Mouse (Mus musculus): ENCODE data around the gene Tesmin. TPM values are rescaled to one million over a fixed set of nuclear protein-coding genes. Genes with fewer than 3 reads are reported as not detected.

Tesmin gene
- polyA plus RNA-seq, 2 experiments = 0.25 to 0.30 TPM

DNA sequence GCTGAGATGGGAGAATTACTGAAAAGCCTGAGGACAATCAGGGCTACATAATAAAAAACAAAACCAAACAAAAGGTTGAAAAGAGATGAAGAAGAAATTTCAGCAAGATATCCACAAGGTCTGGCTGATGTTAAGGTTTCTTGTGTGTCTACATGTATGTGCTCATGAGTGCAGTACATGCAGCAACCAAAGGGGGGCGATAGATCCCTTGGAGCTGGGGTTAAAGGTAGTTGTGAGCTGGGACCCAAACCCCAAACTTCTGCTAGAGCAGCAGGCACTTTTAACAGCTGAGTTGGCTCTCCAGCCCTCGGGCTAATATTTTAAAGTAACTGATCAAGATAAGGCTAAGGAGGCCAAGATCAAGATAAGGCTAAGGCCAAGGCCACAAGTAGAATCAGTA lies 14.6 kb upstream of the Tesmin start:
- Histone ChIP-seq H3K27me3 (ENCODE audit: control insufficient read depth, insufficient read depth, low read length) (no peaks in the 10 kb centered on the region), H3K27ac (no peak overlapping the region), H3K4me2 (ENCODE audit: low read depth) (no peak overlapping the region), H3K9ac (replicated peaks) (no peak overlapping the region), H3K4me1 (replicated peaks; ENCODE audit: control insufficient read depth in 2 of 2, insufficient read depth in 2 of 2, low read length in 1 of 2) (0 out of 4 replicates have a peak, but pooled peaks cover 0 to 3% of the 10 kb centered on the region in 2 experiments), H3K36me3 (replicated peaks; ENCODE audit: control insufficient read depth, insufficient read depth, low read depth) (no peaks in the 10 kb centered on the region), H3K9me3 (ENCODE audit: control insufficient read depth, low read length) (no peaks in the 10 kb centered on the region), H3K4me3 (ENCODE audit: insufficient read depth in 1 of 2, low read depth in 2 of 2, low read length in 2 of 2) (no peak overlapping the region)
- no peak for ATAC-seq (ENCODE audit: insufficient read depth)
- no peak for DNase-seq (ENCODE audit: low read depth in 3 of 3, low spot score in 3 of 3)
- TF ChIP-seq EP300 (IDR thresholded peaks at IDR 0.05; ENCODE audit: low read depth) = no peak
- TF ChIP-seq CTCF (IDR thresholded peaks at IDR 0.05; ENCODE audit: low read depth) = peak; percentile 43; the same call in 1 of the 2 replicates
- 45% methylated on average over 2 of the region's 2 CpGs for WGBS (ENCODE audit: insufficient replicate concordance)

DNA sequence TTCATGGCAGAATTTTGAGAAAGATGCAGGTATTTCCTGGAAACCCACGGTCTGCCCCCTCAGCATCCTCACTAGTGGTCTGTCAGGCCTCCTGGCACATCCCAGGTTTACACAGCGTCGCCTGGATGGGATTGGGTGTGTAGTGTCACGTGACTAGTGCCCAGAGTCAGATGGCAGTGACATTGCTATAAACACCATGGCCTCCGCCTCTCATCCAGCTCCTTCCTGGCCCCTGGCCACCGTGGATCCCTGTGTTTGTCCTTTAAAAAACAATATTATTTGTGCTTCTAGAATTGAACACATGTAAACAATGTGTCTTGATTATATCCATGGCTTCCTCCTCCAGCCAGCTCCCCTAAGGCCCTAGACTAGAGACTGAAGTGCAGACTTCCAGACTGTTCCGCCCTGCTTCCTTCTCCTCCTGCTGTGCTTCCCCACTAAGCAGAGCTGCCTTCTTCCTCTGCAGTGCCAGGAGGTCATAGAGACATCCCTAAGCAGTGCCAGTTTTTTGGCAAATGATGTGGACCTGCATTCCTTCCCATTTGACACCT lies 12.6 kb upstream of the Tesmin start:
- H3K9ac ChIP-seq (replicated peaks) = no peak overlapping the region
- H3K27me3 ChIP-seq (ENCODE audit: control insufficient read depth, insufficient read depth, low read length) = no peaks in the 10 kb centered on the region
- no peak overlapping the region for H3K4me3 ChIP-seq (ENCODE audit: insufficient read depth in 1 of 2, low read depth in 2 of 2, low read length in 2 of 2)
- H3K27ac ChIP-seq = no peak overlapping the region
- 64% methylated on average over 7 of the region's 7 CpGs for WGBS (ENCODE audit: insufficient replicate concordance)
- DNase-seq (ENCODE audit: low read depth in 3 of 3, low spot score in 3 of 3) (no peak), ATAC-seq (ENCODE audit: insufficient read depth) (no peak)
- H3K36me3 ChIP-seq (replicated peaks; ENCODE audit: control insufficient read depth, insufficient read depth, low read depth) = no peaks in the 10 kb centered on the region
- TF ChIP-seq CTCF (IDR thresholded peaks at IDR 0.05; ENCODE audit: low read depth) = no peak
- TF ChIP-seq EP300 (IDR thresholded peaks at IDR 0.05; ENCODE audit: low read depth) = no peak
- H3K9me3 ChIP-seq (ENCODE audit: control insufficient read depth, low read length) = no peaks in the 10 kb centered on the region
- no peak overlapping the region for H3K4me2 ChIP-seq (ENCODE audit: low read depth)
- 0 out of 4 replicates have a peak, but pooled peaks cover 0 to 3% of the 10 kb centered on the region in 2 experiments for H3K4me1 ChIP-seq (replicated peaks; ENCODE audit: control insufficient read depth in 2 of 2, insufficient read depth in 2 of 2, low read length in 1 of 2)

DNA sequence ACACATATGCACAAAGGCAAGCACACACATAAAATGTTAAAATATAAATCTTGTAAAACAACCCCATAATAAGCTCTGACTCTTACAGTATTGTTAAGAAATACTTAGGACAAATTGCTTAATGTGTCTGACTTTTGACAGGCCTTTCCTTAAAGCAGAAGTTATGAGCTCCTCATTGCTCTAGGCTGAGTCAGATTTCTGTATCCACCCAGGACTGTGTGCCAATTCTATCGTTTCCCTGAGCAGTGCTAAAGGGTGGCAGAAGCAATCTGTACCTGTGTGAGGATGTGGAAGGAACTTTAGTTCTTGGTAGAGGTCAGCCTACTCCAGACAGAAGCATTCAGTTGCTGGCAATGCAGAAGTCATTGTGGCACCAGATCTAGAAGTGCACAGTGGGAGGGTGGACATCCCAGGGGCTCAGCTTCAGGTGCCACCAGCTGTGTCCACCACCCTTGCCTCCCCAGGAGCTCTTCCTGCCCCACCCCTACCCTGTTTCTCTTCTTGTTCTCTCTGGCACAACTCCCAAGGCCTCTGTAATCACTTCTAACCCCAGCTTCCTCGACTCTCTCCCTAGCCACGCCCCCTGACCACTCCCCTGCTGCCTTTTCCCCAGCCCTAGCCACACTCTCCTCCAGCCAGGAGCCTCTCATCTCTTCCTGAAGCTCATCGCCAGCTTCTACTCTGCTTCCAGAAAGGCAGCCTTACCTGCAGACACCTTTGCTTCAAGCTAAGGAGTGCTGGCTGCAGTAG lies 11.5 kb upstream of the Tesmin start:
- H3K9me3 ChIP-seq (ENCODE audit: control insufficient read depth, low read length) = no peaks in the 10 kb centered on the region
- no peak for TF ChIP-seq CTCF (IDR thresholded peaks at IDR 0.05; ENCODE audit: low read depth)
- no peak for TF ChIP-seq EP300 (IDR thresholded peaks at IDR 0.05; ENCODE audit: low read depth)
- WGBS (ENCODE audit: insufficient replicate concordance) = 21% methylated on average over 4 of the region's 4 CpGs
- no peaks in the 10 kb centered on the region for H3K36me3 ChIP-seq (replicated peaks; ENCODE audit: control insufficient read depth, insufficient read depth, low read depth)
- no peak overlapping the region for H3K4me2 ChIP-seq (ENCODE audit: low read depth)
- H3K27me3 ChIP-seq (ENCODE audit: control insufficient read depth, insufficient read depth, low read length) = no peaks in the 10 kb centered on the region
- DNase-seq (ENCODE audit: low read depth in 3 of 3, low spot score in 3 of 3) = no peak
- no peak overlapping the region for H3K9ac ChIP-seq (replicated peaks)
- H3K4me1 ChIP-seq (replicated peaks; ENCODE audit: control insufficient read depth in 2 of 2, insufficient read depth in 2 of 2, low read length in 1 of 2) = 0 out of 4 replicates have a peak, but pooled peaks cover 0 to 3% of the 10 kb centered on the region in 2 experiments
- no peak overlapping the region for H3K27ac ChIP-seq
- H3K4me3 ChIP-seq (ENCODE audit: insufficient read depth in 1 of 2, low read depth in 2 of 2, low read length in 2 of 2) = no peak overlapping the region
- no peak; the same call in 1 of the 2 replicates for ATAC-seq (ENCODE audit: insufficient read depth)

DNA sequence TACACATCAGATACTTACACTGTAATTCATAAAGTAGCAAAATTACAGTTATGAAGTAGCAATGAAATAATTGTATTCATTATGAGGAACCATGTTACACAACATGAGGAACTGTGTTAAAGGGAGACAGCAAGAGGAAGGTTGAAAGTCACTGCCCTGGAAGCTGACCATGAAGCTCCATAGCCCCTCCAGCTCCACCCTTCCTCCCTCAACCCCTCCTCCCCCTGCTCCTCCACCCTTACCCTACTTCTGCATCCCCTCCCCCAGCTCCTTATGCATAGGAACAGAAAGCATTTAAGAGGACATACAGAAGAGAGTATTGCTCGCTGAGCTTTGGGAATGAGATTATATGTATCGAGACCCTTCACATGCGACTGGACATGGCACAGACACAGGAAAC lies 10.0 kb upstream of the Tesmin start:
- no peak overlapping the region for H3K4me2 ChIP-seq (ENCODE audit: low read depth)
- no peaks in the 10 kb centered on the region for H3K36me3 ChIP-seq (replicated peaks; ENCODE audit: control insufficient read depth, insufficient read depth, low read depth)
- no peak for TF ChIP-seq EP300 (IDR thresholded peaks at IDR 0.05; ENCODE audit: low read depth)
- no peak for TF ChIP-seq CTCF (IDR thresholded peaks at IDR 0.05; ENCODE audit: low read depth)
- no peak overlapping the region for H3K27ac ChIP-seq
- WGBS (ENCODE audit: insufficient replicate concordance) = 77% methylated on average over 3 of the region's 3 CpGs
- 0 out of 4 replicates have a peak, but pooled peaks cover 0 to 3% of the 10 kb centered on the region in 2 experiments for H3K4me1 ChIP-seq (replicated peaks; ENCODE audit: control insufficient read depth in 2 of 2, insufficient read depth in 2 of 2, low read length in 1 of 2)
- no peak for DNase-seq (ENCODE audit: low read depth in 3 of 3, low spot score in 3 of 3)
- H3K27me3 ChIP-seq (ENCODE audit: control insufficient read depth, insufficient read depth, low read length) = no peaks in the 10 kb centered on the region
- H3K4me3 ChIP-seq (ENCODE audit: insufficient read depth in 1 of 2, low read depth in 2 of 2, low read length in 2 of 2) = no peak overlapping the region
- H3K9ac ChIP-seq (replicated peaks) = no peak overlapping the region
- peak; percentile 35; the same call in 1 of the 2 replicates for ATAC-seq (ENCODE audit: insufficient read depth)
- no peaks in the 10 kb centered on the region for H3K9me3 ChIP-seq (ENCODE audit: control insufficient read depth, low read length)

DNA sequence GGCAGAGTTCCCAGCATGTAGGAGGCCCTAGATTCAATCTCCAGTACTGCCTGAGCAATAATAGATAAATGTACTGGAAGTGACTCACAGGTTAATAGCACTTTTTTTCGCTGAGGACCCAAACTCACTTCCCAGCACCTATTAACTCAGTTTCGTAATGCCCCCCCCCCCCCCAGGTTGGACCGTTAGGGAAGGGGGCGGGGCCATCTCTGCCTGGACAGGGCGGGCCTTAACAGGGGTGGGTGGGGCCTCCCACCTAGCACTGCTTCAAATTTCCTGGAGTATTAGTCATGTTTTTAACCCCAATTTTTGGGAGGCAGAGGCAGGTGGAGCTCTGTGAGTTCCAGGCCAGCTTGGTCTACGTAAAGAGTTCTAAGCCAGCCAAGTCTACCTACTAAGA lies 596 bp upstream of the Tesmin start:
- ATAC-seq (ENCODE audit: insufficient read depth) (no peak), DNase-seq (ENCODE audit: low read depth in 3 of 3, low spot score in 3 of 3) (no peak)
- TF ChIP-seq CTCF (IDR thresholded peaks at IDR 0.05; ENCODE audit: low read depth) (no peak), EP300 (IDR thresholded peaks at IDR 0.05; ENCODE audit: low read depth) (no peak)
- Histone ChIP-seq H3K36me3 (replicated peaks; ENCODE audit: control insufficient read depth, insufficient read depth, low read depth) (no peaks in the 10 kb centered on the region), H3K9ac (replicated peaks) (no peak overlapping the region), H3K27ac (no peak overlapping the region), H3K4me3 (ENCODE audit: insufficient read depth in 1 of 2, low read depth in 2 of 2, low read length in 2 of 2) (no peak overlapping the region), H3K9me3 (ENCODE audit: control insufficient read depth, low read length) (peaks cover 2% of the 10 kb centered on the region; the same call in 1 of the 2 replicates), H3K4me1 (replicated peaks; ENCODE audit: control insufficient read depth in 2 of 2, insufficient read depth in 2 of 2, low read length in 1 of 2) (peaks cover 9 to 15% of the 10 kb centered on the region in 2 experiments), H3K4me2 (ENCODE audit: low read depth) (no peak overlapping the region), H3K27me3 (ENCODE audit: control insufficient read depth, insufficient read depth, low read length) (no peaks in the 10 kb centered on the region)
- WGBS (ENCODE audit: insufficient replicate concordance) = 57% methylated on average over 6 of the region's 6 CpGs
